Comparison of ENCODE assay signal across 15 mouse cellular contexts in the genomic region with DNA sequence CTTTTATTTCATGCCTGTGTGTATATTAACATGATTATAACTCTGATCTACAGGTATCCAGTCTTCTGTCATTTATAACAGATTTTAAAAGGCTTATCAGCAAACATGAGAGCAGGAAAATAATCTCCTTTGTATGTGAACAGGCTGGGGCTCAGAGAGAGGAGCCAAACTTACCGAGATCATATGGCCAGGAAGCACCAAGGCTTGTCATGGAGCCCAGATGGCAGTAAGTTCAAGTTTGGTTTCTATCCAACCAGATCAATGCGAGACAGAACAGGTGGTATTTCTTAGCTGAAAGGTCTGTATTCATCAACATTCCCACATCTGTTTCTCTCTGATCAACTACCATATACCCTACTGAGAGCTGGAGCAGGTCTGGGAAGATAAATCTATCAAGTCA.
DNase-seq lines count a peak whose midpoint lies in the region; ATAC-seq lines count a peak whose summit lies in the region.
"Had no signal": no experiment of that assay in that cellular context is flagged by ENCODE, and none has a peak within 500 bp of the region (broad histone marks: within the 10 kb centered on the region; RNA-seq: fewer than 3 reads in every experiment).

No protein-coding gene starts in this region.

- no peaks in the 10 kb centered on the region for H3K27me3 ChIP-seq in forebrain, embryonic 13.5 days
- no peaks in the 10 kb centered on the region for H3K27me3 ChIP-seq in forebrain, embryonic 11.5 days (ENCODE audit: control insufficient read depth, insufficient read depth, low read length)
- no peaks in the 10 kb centered on the region for H3K27me3 ChIP-seq in embryonic facial prominence, embryonic 15.5 days
- H3K27me3 ChIP-seq: intestine, embryonic 15.5 days; limb, embryonic 13.5 days; liver, embryonic 13.5 days; lung, embryonic 15.5 days had no signal

- 0 out of 2 replicates have a peak, but pooled peaks cover 12% of the 10 kb centered on the region for H3K4me1 ChIP-seq in forebrain, embryonic 13.5 days
- H3K4me1 ChIP-seq in forebrain, embryonic 11.5 days (replicated peaks; ENCODE audit: control insufficient read depth, insufficient read depth, low read length) = no peaks in the 10 kb centered on the region
- peaks cover 15% of the 10 kb centered on the region for H3K4me1 ChIP-seq in embryonic facial prominence, embryonic 15.5 days
- H3K4me1 ChIP-seq: intestine, embryonic 15.5 days; liver, embryonic 13.5 days had no signal

- no peak overlapping the region for H3K9ac ChIP-seq in forebrain, embryonic 13.5 days
- H3K9ac ChIP-seq in forebrain, embryonic 11.5 days (ENCODE audit: low read length) = no peak overlapping the region
- H3K9ac ChIP-seq in embryonic facial prominence, embryonic 15.5 days = no peak overlapping the region
- H3K9ac ChIP-seq: intestine, embryonic 15.5 days; limb, embryonic 13.5 days; liver, embryonic 13.5 days; lung, embryonic 15.5 days had no signal

- H3K27ac ChIP-seq in forebrain, embryonic 13.5 days = no peak overlapping the region
- no peak overlapping the region for H3K27ac ChIP-seq in forebrain, embryonic 11.5 days (ENCODE audit: low read depth, low read length)
- 0 out of 2 replicates have a peak overlapping the region, but pooled peaks have one; percentile 8 for H3K27ac ChIP-seq in embryonic facial prominence, embryonic 15.5 days (replicated peaks)
- H3K27ac ChIP-seq: intestine, embryonic 15.5 days; limb, embryonic 13.5 days; liver, embryonic 13.5 days; lung, embryonic 15.5 days; stomach, postnatal 0 days had no signal

- whole genome bisulfite sequencing in forebrain, embryonic 13.5 days = 68% methylated on average over 2 of the region's 2 CpGs
- WGBS in forebrain, embryonic 11.5 days = 78% methylated on average over 2 of the region's 2 CpGs
- WGBS in embryonic facial prominence, embryonic 15.5 days = 47% methylated on average over 2 of the region's 2 CpGs

- H3K36me3 ChIP-seq in forebrain, embryonic 13.5 days (ENCODE audit: poor library complexity, severe bottlenecking) = no peaks in the 10 kb centered on the region
- H3K36me3 ChIP-seq in forebrain, embryonic 11.5 days (ENCODE audit: control insufficient read depth, insufficient read depth, low read length) = no peaks in the 10 kb centered on the region
- H3K36me3 ChIP-seq in embryonic facial prominence, embryonic 15.5 days = no peaks in the 10 kb centered on the region
- H3K36me3 ChIP-seq: intestine, embryonic 15.5 days; limb, embryonic 13.5 days; liver, embryonic 13.5 days; lung, embryonic 15.5 days had no signal

- DNase-seq in forebrain, embryonic 11.5 days (ENCODE audit: low spot score) = no peak
- peak; percentile 17 for DNase-seq in layer of hippocampus, adult 9-11 months
- DNase-seq in layer of hippocampus, adult 11-12 months (ENCODE audit: low spot score) = no peak
- DNase-seq in cerebellum, adult 8-10 months = peak; percentile 41
- no peak for DNase-seq in urinary bladder, postnatal 25 days (ENCODE audit: low spot score)
- DNase-seq: adrenal gland, postnatal 25 days; kidney, postnatal 36 days; liver, embryonic 13.5 days had no signal

- peak; percentile 67; the same call in 1 of the 2 replicates for ATAC-seq in forebrain, embryonic 13.5 days
- ATAC-seq in forebrain, embryonic 11.5 days (replicated peaks; ENCODE audit: low FRiP score) = no peak
- ATAC-seq in embryonic facial prominence, embryonic 15.5 days (ENCODE audit: insufficient number of reproducible peaks, low FRiP score, low TSS enrichment, low read depth) = no peak
- no peak for ATAC-seq in CD4-positive, CD25-positive, alpha-beta regulatory T cell, adult 4 months
- ATAC-seq: intestine, embryonic 15.5 days had no signal

- no peak overlapping the region for H3K4me3 ChIP-seq in forebrain, embryonic 13.5 days
- H3K4me3 ChIP-seq in forebrain, embryonic 11.5 days (ENCODE audit: low read depth, low read length) = no peak overlapping the region
- H3K4me3 ChIP-seq in embryonic facial prominence, embryonic 15.5 days (replicated peaks) = no peak overlapping the region
- H3K4me3 ChIP-seq: intestine, embryonic 15.5 days; limb, embryonic 13.5 days; liver, embryonic 13.5 days; lung, embryonic 15.5 days had no signal

- H3K4me2 ChIP-seq in forebrain, embryonic 13.5 days = no peak overlapping the region
- H3K4me2 ChIP-seq in forebrain, embryonic 11.5 days (ENCODE audit: low read depth, low read length, severe bottlenecking) = no peak overlapping the region
- no peak overlapping the region for H3K4me2 ChIP-seq in embryonic facial prominence, embryonic 15.5 days (replicated peaks)
- H3K4me2 ChIP-seq: intestine, embryonic 15.5 days; limb, embryonic 13.5 days; liver, embryonic 13.5 days; lung, embryonic 15.5 days had no signal

- no peaks in the 10 kb centered on the region for H3K9me3 ChIP-seq in forebrain, embryonic 13.5 days (replicated peaks)
- H3K9me3 ChIP-seq in forebrain, embryonic 11.5 days (ENCODE audit: control insufficient read depth, low read length) = no peaks in the 10 kb centered on the region
- no peaks in the 10 kb centered on the region for H3K9me3 ChIP-seq in embryonic facial prominence, embryonic 15.5 days (replicated peaks)
- H3K9me3 ChIP-seq: intestine, embryonic 15.5 days; limb, embryonic 13.5 days; liver, embryonic 13.5 days; lung, embryonic 15.5 days had no signal

Comparison
In these comparisons a context has a peak if more than half of its experiments do, and no peak if none do; other contexts are left out.
1. DNase-seq: peak in layer of hippocampus, adult 9-11 months (single experiment) and cerebellum, adult 8-10 months (single experiment); none in forebrain, embryonic 11.5 days (single experiment), layer of hippocampus, adult 11-12 months (single experiment) and urinary bladder, postnatal 25 days (single experiment).